Mouse (Mus musculus) spleen, adult 2 months (tissue): Measurements from ENCODE around the gene Nav2.

Experiments
- CTCF ChIP-seq: fragments of 200-500 bp; IDR thresholded peaks from 2 replicates; pipeline ENCODE4 v1.5.1; 2011; ENCODE audit warnings: mild to moderate bottlenecking, inconsistent platforms; ENCODE audit not compliant: insufficient read depth, insufficient read length, insufficient replicate concordance; ENCODE audit errors: extremely low read depth
- POLR2A ChIP-seq: fragments of 200-500 bp; IDR thresholded peaks from 2 replicates; pipeline ENCODE4 v1.6.1; 2011; ENCODE audit warnings: low read depth, low read length, inconsistent platforms

DNA sequence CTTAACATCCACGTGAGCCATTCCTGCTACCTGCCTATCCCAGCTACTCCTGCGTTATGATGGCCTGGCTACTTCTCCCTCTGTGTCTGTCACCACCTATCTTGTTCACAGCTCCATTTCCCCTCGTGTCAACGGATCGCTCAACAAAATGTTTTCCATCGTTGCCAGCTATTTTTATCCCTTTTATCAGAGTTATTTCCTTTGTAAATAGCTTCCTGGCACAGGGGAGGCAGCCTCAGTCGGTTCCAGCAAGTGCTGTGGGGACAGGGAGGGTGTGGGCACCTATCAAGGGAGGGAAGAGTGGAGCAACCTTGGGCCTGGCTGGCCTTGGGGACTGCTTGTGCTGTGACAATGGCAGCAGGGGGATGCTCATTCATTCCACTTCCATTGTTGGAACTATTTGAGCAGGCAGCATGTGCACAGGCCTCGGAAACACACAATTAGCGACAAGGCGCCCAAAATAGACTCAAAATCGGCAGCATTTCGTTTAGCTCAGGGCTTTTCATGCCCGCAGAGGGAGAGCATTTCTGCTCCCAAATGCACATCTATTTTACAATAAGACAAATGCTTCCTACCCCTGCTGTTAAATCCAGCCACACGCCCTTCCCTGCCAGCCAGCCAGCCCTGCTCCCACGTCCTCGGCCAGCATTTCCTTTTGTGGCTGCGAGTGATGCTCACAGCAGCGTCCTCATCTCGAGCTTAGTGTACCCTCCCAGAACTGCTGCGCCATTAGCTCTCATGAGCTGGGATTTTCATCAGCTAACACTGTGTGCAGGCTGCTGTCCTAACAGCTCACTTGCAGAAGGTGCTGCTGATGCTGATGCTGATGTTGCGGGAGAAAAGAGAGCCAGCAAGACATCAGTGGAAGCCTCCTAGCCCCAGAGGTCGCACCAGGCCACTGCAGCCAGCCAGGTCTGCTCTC lies 237.5 kb downstream of the Nav2 start:
- TF ChIP-seq CTCF (no peak), POLR2A (no peak)
